Mouse (Mus musculus): ENCODE results near the gene Fstl3.

The Fstl3 gene

DNA sequence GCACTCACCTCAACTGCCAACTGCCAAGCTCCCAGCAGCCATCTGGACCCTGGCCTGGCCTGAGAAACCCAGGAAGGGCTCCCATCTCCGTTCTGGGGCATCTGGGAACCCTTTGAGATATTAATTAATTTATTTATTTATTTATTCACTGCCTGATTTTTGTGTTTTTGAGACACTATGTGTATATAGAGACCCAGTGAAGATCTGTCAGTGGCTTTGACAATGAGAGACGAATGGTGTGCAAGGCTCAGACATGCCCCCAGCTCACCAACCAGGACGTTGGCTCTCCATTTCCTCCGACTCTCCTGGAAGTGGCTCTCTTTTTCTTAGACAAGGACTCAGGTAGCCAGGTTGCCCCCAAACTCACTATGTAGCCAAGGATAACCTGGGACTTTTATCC, 13.8 kb downstream of the Fstl3 start, which contains the start of gene Prss57:
Gene Prss57, minus strand, starts transcription at position 101 of the 400 bp plus-strand sequence.
- DNase-seq, result no peak

DNA sequence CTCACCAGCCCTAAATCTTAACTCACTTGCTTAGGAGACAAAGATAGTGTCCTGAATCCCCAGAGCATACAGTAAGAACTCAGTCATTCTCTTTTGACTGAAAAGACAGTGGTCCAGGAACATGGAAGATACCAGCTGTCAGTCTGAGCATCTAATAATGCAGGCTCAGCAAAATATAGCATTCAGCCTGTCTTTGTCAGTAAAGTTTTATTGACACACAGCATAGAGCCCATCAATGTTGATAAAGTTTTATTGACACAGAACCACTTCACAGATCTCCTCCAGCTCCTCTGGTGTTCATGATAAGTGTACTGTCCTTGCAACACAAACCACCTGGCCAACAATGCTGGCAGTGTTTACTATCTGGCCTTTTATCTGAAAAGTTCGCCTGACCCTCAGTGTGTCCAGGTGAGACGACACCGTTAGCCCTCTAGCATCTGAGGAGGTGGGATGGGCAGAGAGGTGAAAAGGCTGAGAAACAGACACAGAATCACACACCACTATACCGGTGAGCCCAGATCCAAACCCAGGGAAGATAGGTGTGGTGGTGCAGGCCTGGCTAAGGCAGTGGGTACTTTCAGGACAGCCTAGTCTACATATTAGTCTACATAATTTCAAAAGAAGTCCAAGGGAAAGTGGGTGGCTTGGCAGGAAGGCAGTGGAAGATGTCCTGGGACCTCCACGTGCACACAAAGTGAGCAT, 15.4 kb downstream of the Fstl3 start:
- no peak for DNase-seq

DNA sequence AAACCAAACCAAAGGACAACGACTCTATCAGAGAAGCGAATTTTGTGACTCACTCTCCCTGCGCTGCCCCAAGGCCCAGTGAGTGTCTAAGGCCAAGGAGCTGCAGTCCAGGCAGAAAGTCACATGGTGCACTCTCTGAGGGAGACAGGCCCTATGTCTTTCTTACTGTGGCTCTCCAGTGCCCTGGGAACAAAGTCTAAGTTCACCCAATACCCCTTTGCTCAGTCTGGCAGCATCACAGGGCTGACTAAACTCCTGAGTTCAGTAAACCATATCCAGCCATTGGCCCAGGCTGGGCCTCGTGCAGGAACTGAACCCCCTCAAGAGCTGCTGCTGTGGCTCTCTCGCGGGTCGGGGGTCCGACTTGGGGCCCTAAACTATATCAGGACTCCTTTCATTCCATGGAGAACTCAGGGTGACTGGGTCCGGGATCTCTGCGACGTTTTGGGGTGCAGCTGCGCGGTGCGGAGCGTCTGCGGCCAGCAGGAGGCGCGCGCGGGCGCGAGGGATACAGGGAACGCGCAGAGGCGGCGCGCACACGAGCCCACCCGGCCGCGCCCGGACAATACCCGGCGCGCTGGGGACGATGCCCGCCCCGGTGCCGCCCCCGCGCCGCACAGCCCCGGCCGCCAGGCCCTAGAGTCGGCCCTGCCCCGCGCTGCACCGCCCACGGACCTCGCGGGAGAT, 16.1 kb downstream of the Fstl3 start, which contains the start of gene Palm:
Gene Palm, plus strand, starts transcription at position 522 of the 687 bp plus-strand sequence.
- peak; percentile 90 for DNase-seq

DNA sequence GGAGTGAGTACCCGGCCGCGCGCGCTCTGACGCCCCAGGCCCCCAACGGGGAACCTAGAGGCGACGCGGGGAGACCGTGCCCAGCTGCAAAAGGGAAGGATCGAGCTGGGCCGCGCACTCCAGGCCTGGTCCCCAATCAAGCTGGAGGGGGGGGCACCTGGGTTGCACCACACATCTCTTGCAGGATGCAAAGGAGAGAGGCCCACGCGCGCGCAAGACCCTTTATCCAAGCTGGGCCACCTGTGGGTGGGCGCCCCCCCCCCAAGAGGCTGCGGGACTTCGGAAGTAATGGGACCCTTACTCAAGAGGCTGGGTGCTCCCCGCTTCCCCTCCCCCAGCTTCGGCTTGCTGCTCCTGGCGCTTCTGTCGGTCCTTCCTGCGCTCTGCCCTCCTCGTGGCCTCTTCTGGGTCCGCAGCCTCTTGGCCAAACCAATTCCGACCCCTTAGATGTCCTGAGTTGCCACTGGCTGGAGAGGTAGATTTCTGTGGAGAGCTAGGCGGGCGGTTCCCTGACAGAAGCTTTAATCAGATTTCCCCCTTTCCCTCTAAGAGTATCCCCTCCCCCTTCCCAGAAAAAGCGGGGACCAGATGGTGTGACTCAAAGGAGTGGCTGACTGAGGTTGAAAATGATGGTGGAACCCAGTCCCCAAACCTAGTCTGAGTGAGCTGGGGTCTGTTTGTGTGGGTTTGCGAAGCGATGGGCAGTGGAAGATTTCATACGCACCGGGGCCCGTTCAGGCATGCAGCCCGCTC, 16.8 kb downstream of the Fstl3 start:
- DNase-seq, result no peak

DNA sequence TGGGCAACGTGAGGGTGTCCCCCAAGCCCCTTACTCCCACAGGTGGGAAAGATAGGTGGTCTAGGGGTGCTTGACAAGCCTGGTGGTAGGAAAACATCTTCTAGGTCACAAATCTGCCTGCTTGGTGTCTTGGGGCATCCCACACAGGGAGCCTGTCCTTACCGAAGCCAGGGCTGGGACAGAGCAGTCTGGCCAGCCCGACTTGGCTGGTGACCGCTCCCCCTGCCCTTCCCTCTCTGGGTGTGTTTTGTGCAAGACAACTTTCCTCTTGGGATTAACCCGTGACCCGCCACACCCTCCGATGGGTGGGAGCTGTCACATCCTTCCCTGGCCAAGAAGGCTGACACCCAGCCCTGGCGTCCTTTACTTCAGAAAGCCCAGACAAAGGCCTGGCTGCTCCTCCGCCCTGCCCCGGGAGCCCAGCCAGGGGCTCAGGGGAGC, 17.4 kb downstream of the Fstl3 start:
- peak; percentile 87 for DNase-seq

DNA sequence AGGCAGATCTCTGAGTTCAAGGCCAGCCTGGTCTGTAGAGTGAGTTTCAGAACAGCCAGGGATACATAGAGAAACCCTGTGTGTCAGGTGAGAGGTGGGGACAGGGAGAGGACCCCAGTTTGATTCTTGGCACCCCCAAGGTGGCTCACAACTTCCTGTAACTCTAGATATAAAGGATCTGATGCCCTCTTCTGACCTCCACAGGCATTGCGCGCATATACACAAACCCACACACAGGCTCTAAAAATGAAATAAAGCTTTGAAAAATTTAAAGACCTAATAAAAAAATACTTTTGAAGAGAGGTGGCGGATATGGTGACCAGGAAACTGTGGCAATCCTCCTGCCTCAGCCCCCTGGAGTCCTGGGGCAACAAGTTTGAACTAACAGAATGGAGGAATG, 18.8 kb downstream of the Fstl3 start:
- DNase-seq, result no peak

DNA sequence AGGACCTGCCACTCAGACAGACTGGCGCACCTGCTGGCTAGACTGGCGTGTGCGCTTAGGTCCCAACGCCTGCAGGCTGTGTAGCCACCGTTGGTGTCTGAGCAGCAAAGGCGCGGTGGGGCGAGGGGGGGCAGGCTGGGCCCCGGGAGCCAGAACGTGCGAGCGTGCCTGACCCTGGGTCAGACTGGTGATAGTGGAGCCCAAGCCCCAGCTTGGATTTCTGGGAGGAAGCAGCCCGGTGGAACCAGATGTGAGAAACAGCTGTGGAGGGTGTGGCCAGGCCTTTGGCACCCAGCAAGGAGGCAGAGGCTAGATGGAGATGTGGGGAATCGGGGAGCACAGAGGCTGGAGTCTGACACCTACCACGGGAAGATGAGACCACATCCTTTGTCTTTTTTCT, 20.3 kb downstream of the Fstl3 start:
- DNase-seq, result no peak

DNA sequence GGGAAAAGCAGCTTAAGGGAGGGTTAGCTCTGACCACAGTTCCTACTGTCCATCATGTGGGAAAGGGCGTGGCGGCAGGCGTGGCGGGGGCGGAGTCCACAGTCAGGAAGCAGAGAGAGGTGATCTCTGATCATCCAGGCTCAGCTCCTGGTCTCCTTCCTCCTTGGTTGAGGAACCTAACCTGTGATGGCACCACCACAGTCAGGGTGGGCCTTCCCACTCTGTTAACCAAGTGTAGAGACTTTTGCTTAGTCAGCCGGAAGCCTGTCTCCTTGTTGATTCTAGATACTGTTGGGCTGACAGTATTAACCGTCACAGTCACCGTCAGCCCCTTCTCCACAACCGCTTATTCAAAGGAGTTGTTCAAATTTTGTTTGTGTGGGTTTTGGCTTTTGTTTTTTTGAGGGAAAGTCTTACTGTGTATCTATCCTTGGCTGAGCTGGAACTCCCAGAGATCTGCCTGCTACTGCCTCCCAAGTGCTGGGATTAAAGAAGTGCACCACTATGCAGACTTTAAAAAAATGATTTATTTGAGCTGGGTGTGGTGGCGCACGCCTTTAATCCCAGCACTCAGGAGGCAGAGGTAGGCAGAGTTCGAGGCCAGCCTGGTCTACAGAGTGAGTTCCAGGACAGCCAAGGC, 21.3 kb downstream of the Fstl3 start:
- peak; percentile 64 for DNase-seq

DNA sequence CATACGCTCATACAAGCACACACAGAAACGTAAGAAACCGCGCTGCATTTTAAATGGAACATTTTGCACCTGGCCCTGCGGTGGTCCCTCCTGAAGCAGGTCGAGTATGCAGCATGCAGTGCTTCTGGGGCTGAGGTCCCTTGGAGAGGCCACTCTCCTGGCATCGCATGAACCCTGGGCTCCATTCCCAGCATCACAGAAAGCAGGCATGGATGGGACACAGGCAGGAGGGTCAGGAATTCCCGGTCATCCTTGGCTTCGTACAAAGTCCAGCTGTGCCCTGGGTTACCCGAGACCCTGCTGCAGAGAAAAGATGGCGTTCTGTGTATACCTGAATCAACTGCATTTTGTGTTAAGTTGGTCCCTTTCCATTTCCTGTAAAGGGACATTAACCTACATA, 23.4 kb downstream of the Fstl3 start:
- peak; percentile 48 for DNase-seq

DNA sequence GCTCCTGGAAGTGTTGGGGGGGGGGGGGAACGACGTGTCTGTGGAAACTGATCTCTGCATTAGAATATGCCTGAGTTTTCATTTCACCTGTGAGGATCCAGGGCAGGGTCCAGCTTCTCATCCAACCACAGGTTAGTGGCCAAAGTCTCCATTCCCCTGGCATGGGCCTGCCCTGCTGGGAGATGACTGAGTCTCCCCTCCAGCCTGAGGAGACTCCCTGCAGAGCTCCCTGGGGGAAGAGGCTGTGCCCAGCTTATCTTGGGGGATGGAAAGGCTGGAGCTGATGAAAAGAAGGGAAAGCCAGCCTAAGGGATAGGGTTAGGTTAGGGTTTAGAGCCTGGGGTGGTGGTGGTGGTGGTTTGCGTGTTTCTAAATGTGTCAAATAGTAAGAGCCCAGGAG, 24.8 kb downstream of the Fstl3 start:
- peak; percentile 76 for DNase-seq

DNA sequence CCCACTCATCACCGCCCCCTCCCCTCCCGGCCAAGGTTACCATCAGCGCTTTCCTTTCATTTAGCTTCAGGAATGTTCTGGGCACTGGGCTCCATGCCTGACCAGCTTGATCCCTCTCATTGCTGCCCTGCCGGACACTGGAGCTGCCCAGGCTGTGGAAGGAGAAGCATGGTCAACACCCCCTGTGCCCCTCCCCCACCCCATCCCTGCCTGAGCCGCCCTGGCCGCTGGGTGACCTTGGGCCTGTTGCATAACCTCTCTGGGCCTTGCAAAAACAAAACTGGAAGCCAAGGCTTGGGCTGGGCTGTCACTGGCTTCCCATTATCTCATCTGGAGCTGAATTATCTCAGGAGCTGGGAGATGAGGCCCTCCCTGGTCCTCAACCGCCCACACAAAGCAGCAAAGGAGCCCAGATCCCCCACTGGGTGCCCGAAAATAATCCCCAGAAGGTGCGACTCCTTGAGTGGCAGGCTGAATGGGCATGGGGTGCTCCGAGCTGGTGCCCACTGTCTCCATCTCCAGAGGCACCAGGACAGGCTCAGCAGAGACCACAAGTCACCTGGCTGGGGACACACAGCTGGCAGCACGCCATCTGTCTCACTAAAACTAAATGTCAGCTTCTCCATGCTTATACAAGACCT, 25.4 kb downstream of the Fstl3 start:
- DNase-seq, result peak; percentile 88

DNA sequence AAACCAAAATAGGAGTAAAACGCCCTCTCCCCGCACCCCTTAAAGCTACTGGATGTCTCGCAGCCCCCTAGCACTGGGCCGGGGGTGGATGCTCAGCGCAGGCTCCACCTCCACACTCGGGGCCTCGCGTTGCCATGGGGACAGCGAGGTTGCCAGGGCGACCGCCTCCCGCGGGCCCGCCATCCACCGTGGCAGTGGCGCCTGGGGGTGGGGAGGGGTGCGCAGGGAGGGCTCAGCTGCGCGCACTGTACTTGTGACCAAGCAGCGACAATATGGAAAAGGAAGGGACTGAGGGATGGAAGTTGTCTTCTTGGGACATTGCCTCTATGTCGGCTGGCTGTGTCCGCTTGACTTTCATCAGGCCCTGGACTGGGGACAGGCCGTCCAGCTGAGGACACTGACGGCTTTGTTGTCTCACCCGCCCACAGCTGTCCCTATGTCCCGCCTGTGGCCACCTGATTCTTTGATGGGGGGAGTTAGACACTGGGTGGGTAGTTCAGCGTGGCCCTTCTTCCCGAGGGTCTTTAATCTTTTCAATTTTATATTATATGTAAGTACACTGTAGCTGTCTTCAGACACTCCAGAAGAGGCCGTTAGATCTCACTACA, 26.7 kb downstream of the Fstl3 start:
- peak; percentile 60 for DNase-seq

DNA sequence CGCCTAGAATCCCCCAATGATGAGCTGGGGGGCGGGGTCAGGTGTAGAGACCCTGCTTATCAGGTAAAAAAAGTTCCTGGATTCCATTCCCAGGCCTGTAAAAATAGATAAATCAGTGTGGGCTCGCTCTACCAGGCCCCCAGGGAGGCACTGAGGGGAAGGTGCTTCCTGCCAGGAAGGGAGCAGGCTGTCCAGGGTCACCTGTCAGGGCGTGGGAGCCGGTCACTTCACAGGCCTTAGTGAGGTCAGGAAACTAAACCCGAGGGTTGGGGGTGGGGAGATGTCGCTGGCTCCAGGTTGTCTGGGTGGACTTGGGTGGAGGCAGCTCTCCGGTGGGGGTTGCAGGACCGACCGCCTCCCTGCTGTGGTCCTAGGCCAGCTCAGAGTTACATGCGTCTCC, 28.6 kb downstream of the Fstl3 start:
- peak; percentile 84 for DNase-seq

DNA sequence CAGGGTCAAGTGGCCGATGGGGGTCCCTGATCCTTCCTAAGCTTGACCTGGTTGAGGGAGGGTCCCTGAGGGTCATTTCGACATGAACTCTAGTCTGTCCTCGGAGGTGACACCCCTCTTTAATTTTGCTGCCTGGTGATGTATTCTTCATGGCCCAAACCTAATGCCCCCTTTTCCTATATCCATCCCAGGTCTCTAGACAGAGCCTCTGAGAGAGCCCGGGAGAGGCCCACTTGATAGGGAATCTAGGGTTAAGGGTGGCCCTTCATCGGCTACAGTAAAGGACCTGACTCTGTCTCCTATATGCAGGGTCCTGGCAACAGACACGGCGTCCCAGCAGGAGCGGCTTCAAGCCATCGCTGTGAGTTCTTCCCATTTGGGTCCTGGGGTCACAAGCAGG, 29.3 kb downstream of the Fstl3 start:
- no peak for DNase-seq

DNA sequence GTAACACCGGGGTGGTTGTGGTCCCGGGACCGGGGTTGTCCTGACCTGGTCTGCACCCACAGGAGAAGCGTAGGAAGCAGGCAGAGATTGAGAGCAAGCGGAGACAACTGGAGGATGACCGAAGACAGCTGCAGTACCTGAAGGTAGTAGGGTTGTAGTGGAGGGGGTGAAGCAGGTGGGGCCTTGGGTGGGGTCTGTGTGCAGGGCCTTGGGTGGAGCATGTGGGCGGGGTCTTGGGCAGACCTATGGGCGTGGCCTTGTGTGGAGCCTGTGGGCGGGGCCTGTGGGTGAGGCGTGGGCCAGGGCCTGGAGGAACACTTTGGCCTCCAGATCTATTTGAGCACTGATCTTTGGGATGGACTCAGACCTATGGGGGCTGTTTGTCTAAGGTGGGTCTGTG, 29.9 kb downstream of the Fstl3 start:
- no peak for DNase-seq

DNA sequence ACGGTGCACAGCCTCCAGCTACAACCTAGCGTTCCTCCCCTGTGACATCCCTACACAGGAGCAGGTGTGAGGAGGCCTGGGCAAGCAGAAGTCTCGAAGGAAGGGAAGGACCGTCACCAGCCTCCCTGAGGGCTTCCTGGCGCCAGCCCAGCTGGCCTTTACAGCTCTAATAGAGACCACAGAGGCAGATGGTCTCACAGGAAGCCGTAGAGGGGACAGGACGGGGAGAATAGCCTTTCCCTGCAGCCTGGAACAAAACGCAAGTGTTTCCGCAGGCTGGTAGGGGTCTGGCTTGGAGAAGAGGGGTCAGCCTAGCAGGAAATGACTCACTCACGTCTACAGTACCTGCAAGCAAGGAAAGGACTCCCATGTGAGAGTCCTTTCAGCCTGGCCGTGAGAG, 30.8 kb downstream of the Fstl3 start:
- DNase-seq, result peak; percentile 80

DNA sequence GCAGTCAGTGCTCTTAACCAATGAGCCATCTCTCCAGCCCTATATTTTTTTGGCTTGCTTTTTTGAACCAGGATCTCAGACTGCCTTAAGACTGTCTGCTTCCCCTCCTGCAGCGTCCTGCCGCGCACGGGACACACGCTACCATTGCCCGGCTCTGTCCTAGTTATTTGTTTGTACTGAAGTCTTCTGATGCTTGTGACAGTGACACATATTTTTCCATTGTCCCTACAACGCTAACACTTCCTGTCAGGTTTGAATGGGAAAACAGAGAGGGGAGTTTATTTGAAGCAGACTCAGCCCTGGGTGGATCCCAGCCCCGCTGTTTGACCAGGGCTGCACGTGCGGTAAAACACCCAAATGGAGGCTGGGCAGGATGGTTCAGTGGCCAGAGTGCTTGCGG, 31.7 kb downstream of the Fstl3 start:
- DNase-seq, result peak; percentile 56

DNA sequence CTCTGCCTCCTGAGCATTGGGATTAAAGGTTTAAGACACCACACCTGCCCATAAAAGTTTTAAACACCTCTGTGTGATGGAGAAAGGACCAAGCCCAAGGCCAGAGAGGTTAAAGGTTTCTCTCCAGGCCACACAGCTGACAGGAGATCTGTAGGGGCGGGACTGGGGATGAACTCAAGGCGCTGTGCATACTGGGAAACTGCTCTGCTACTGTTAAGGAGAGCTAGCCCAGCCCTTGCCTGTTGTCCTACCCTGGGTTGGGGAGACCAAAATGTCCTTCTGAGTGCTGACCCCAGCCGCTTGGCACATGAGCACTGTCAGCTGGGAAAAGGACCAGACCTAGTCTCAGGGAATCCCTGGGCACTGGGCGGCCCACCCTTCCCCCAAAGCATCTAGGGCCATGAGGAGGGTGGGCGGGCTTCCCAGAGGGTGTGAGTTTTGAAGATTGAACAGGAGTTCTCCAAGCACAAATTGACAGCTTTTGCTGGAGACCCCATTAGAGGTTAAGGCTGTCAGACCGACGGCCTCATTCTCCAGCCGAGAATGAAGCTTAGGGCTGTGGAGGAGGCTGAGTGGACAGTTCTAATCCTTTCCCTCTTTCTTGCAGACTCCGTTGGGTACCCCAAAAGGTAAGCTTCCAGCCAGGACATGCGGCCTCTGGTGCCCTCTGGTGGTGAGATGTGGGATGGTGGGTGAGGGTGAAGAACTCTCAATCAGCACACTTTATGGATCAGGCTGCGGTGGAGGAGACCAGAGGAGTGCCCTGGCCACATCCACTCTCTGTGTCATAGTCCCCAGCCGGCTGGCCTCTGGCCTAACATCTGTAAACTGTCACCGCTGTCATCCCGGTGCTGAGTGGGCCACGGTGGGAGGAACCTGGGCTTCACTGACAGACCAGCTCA, 34.9 kb downstream of the Fstl3 start:
- peak; percentile 88 for DNase-seq

DNA sequence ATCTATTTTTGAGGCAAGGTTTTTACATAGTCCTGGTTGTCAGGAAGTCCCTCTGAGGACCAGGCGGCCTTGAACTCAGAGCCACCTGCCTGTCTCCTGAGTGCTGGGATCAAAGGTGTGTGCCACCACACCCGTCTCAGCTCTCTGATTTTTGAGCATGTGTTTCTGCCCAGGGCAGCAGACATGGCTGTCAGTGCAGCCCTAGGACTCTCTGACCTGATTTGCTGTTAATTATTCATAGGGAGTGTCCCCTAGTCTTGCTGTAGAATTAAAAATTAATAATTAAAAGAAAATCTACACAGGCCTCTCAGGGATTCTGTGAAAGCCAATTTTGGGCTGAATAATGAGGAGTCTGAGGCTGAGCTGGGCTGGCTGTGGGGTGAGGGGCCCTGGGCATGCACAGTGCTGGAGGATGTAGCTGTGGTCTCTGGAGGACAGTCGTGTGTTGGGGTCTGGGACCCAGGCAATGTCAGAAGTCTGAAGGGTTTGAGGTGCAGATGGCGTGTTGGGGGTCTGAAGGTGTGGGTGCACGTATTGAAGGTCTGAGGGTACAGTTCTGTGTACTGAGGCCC, 37.3 kb downstream of the Fstl3 start:
- peak; percentile 76 for DNase-seq

DNA sequence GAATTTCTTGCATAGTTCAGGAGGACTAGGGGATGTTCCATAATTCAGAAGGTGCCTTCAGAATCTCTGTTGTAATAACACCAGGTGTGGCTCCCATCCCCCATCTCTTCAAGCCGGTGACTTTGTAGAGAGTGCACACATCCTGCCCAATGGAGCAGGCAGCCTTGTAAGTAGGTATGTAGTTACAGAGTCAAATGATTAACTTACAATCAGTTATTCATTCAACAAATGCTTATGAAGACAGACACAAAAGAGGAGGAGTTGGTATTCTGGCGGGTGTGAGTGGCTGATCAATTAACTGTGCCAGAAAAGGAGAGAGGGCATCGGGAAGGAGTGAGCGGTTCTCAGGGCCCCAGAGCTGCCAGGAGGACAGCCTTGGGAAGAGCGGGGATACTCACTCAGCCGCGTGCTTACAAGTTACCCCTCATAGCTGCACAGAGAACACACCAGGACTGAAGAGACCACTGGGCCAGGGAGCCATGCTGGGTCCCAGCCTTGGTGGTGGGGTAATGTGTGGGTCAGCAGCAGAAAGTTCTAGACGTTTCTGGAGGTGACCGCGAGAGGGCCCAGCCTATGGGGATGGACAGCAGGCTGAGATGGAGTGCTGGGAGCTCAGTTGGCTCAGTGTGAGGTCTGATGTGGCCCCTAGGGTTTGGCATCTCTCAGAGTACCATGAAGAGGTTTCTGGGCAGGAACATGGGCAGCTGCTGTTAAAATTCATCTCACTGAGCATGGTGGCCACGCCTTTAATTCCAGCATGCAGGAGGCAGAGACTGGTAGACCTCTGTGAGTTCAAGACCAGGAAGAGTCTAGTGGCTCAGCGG, 38.8 kb downstream of the Fstl3 start:
- peak; percentile 86 for DNase-seq
